Mouse (Mus musculus): ENCODE results near the gene Tmtc2. TPM values are rescaled to one million over a fixed set of nuclear protein-coding genes. Genes with fewer than 3 reads are reported as not detected.

Gene Tmtc2
- polyA plus RNA-seq, 1 experiment, result 0.01 TPM

DNA sequence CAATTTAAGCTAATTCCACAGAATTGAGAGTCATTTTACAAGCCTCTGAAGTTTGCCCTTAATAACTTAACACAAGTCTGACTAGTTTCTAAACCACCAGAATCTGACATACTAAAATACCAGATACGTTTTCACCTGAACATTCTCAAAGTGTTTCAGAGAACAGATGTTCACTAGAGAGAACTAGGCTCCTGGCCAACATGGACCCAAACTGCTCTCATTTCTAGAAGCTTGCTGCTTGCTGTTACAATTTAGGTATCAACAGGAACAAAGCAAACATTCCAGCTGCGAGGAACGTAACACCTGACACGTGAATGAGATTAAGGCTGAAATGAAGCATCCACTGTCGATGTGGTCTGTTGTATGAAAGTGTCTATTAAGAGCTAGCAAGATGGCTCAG is 16.7 kb downstream of the Tmtc2 start:
- Histone ChIP-seq H3K4me3 (replicated peaks) (no peak overlapping the region), H3K4me1 (ENCODE audit: control insufficient read depth) (no peaks in the 10 kb centered on the region), H3K27me3 (ENCODE audit: control insufficient read depth) (no peaks in the 10 kb centered on the region), H3K36me3 (ENCODE audit: control insufficient read depth) (no peaks in the 10 kb centered on the region), H3K9me3 (ENCODE audit: control insufficient read depth, low read length) (no peaks in the 10 kb centered on the region)
- TF ChIP-seq GATA1 (IDR thresholded peaks at IDR 0.05; ENCODE audit: low read length) (no peak), TAL1 (IDR thresholded peaks at IDR 0.05; ENCODE audit: low read length) (no peak)

DNA sequence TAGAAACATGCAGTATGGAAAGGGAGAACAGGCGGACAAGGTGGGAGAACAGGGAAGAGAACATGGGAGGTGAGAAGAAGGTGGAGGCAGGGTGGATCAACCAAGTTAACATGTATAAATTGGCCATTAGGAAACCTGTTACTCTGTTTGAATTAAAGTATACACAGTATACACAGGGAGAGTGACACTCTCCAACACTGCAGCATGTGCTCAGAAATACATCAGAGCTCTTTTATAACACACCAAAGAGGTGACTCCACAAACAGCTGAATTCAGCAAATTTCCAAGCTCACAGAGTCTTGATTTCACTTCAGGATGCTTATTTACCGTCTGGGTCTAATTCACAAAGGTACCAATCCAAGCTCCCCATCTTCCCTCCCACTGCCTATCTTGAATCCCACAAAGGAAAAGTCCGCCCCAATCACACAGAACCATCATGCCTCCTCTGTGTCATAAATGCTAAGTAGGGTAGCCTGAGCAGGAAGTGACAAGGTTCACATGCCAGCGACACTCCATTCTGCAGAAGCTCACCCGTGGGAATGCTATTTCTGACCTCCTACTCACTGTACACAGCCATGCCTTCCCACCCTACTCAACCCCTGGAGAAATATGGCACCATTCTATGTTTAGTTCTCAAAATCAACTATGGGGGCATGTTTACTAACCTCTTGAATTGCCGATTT is 17.2 kb downstream of the Tmtc2 start:
- H3K4me3 ChIP-seq (replicated peaks), result no peak overlapping the region
- no peaks in the 10 kb centered on the region for H3K27me3 ChIP-seq (ENCODE audit: control insufficient read depth)
- no peaks in the 10 kb centered on the region for H3K36me3 ChIP-seq (ENCODE audit: control insufficient read depth)
- no peak for TF ChIP-seq GATA1 (IDR thresholded peaks at IDR 0.05; ENCODE audit: low read length)
- no peaks in the 10 kb centered on the region for H3K4me1 ChIP-seq (ENCODE audit: control insufficient read depth)
- H3K9me3 ChIP-seq (ENCODE audit: control insufficient read depth, low read length), result no peaks in the 10 kb centered on the region

DNA sequence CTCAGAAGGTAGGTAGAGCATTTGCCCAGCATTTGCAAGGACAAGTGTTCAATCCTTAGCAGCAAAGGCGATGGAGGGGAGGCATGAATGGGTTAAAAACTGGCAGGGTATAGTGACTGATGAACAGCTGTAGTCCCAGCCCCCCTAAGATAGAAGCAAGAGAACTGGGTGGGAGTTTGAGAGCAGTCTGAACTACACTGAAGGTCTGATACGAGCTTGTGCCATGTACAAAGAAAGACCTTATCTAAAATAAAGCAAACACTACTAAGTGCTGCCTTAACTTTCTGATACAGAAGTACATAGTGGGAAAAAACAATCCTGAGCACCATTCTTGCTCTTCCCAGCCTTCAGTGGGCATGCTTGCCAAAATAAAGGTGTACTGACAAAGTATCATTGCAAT is 20.1 kb downstream of the Tmtc2 start:
- no peaks in the 10 kb centered on the region for H3K36me3 ChIP-seq (ENCODE audit: control insufficient read depth)
- no peaks in the 10 kb centered on the region for H3K4me1 ChIP-seq (ENCODE audit: control insufficient read depth)
- H3K9me3 ChIP-seq (ENCODE audit: control insufficient read depth, low read length), result no peaks in the 10 kb centered on the region
- TF ChIP-seq TAL1 (IDR thresholded peaks at IDR 0.05; ENCODE audit: low read length), result no peak
- TF ChIP-seq GATA1 (IDR thresholded peaks at IDR 0.05; ENCODE audit: low read length), result no peak
- no peak overlapping the region for H3K4me3 ChIP-seq (replicated peaks)
- no peaks in the 10 kb centered on the region for H3K27me3 ChIP-seq (ENCODE audit: control insufficient read depth)

DNA sequence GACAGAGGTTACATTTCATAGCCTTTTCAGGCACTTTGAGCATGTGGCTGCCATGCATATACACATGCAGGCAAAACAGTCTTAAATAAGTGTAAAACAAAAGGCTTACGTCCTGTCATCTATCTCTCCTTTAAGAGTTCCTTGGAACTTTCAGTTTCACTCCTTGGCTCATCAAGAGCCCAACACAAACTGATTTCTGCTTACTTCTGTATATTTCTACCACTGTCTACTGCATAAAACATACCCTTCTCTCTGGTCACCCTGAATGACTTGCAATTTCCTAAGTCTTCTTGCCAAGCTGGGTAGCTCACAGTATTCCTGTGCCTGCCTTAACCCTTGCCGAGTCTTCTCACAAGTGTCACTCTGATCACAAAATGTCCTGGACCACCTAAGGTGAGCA is 26.2 kb downstream of the Tmtc2 start:
- no peaks in the 10 kb centered on the region for H3K9me3 ChIP-seq (ENCODE audit: control insufficient read depth, low read length)
- H3K27me3 ChIP-seq (ENCODE audit: control insufficient read depth), result no peaks in the 10 kb centered on the region
- H3K4me3 ChIP-seq (replicated peaks), result no peak overlapping the region
- no peak for TF ChIP-seq TAL1 (IDR thresholded peaks at IDR 0.05; ENCODE audit: low read length)
- TF ChIP-seq GATA1 (IDR thresholded peaks at IDR 0.05; ENCODE audit: low read length), result no peak
- no peaks in the 10 kb centered on the region for H3K4me1 ChIP-seq (ENCODE audit: control insufficient read depth)
- no peaks in the 10 kb centered on the region for H3K36me3 ChIP-seq (ENCODE audit: control insufficient read depth)

DNA sequence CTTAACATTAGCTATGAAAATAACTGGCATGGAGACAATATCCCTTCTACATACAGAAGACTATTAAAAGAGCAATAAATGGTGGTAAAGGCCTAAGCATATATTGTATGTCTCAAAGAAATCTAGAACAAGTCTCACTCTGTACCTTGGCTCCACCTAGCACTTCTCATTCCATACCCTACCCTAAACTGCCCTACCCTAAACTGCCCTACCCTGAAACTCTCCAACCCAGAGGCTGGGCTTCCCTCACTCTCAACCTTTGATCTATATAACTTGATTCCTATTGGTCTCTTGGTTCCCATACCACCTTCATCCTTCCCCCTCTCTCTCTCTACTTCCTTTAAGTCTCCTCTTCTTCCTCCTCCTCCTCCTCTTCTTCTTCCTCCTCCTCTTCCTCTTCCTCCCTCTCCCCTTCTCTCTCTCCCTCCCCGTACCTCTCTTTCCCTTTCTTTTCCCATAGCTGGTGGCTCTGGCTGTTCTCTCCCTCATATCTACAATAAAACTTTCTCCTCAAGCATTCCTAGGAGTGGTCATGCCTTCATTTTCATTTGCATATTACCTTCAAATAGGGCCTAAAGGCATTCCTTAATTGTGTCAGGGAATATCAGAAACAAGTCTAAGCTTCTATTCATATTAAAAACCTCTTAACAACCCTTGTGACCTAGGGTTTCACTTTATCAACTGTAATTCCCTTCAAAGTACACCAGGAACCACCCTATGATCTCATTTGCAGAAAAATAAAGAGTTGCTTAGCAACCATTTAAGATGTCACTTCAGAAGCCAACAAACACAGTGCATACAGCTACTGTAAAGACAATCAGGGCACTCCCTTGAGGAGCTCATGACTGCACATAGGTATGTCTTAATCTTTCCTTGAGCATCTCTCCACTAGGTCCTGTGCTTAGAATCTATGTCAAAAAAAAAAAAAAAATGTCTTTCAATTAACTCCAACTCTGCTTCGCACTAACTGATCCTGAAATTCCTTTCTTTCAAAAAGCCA is 29.9 kb downstream of the Tmtc2 start:
- no peak for TF ChIP-seq TAL1 (IDR thresholded peaks at IDR 0.05; ENCODE audit: low read length)
- TF ChIP-seq GATA1 (IDR thresholded peaks at IDR 0.05; ENCODE audit: low read length), result no peak
- Histone ChIP-seq H3K4me3 (replicated peaks) (no peak overlapping the region), H3K9me3 (ENCODE audit: control insufficient read depth, low read length) (no peaks in the 10 kb centered on the region), H3K36me3 (ENCODE audit: control insufficient read depth) (no peaks in the 10 kb centered on the region), H3K4me1 (ENCODE audit: control insufficient read depth) (no peaks in the 10 kb centered on the region), H3K27me3 (ENCODE audit: control insufficient read depth) (no peaks in the 10 kb centered on the region)

DNA sequence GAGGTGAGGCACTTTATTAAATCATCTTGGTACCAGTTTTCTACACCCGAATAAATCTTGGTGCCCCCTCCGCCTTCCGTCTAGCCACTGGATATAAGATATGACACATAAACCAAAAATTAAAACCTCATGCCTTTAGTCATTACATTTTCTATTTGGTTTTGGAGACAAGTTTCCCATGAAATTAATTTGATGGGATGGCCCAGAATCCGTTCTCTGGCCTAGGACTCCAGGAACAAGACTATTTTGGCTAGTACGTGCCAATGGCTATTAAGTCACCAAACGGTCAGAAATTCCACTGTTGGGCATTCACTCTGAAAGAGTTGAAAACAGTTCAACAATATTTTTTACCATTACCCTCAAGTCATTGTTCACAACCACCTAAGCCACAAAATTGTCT is 32.2 kb downstream of the Tmtc2 start:
- Histone ChIP-seq H3K27me3 (ENCODE audit: control insufficient read depth) (no peaks in the 10 kb centered on the region), H3K4me3 (replicated peaks) (no peak overlapping the region), H3K9me3 (ENCODE audit: control insufficient read depth, low read length) (no peaks in the 10 kb centered on the region), H3K36me3 (ENCODE audit: control insufficient read depth) (no peaks in the 10 kb centered on the region), H3K4me1 (ENCODE audit: control insufficient read depth) (no peaks in the 10 kb centered on the region)
- TF ChIP-seq GATA1 (IDR thresholded peaks at IDR 0.05; ENCODE audit: low read length) (no peak), TAL1 (IDR thresholded peaks at IDR 0.05; ENCODE audit: low read length) (no peak)

DNA sequence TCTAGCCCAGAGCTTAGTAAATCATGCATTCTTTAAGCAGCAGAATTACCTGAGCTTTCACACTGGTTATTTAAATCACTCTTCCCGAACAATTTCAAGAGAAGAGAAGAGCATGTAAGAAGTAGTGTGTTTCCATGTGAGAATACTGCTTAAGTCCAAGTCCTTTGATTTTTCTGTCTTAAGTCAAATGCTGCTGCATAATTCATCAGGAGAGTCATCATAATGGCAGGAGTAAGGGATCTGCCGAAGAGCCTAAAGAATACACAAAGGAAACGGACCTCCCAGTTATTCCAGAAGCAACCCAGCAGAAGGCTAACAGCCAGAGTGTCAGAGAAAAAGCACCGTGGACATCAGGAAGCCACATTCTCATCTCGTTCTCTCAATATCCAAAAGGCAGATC is 34.6 kb downstream of the Tmtc2 start:
- Histone ChIP-seq H3K4me1 (ENCODE audit: control insufficient read depth) (no peaks in the 10 kb centered on the region), H3K36me3 (ENCODE audit: control insufficient read depth) (no peaks in the 10 kb centered on the region), H3K27me3 (ENCODE audit: control insufficient read depth) (no peaks in the 10 kb centered on the region), H3K9me3 (ENCODE audit: control insufficient read depth, low read length) (no peaks in the 10 kb centered on the region), H3K4me3 (replicated peaks) (no peak overlapping the region)
- TF ChIP-seq GATA1 (IDR thresholded peaks at IDR 0.05; ENCODE audit: low read length) (no peak), TAL1 (IDR thresholded peaks at IDR 0.05; ENCODE audit: low read length) (no peak)

DNA sequence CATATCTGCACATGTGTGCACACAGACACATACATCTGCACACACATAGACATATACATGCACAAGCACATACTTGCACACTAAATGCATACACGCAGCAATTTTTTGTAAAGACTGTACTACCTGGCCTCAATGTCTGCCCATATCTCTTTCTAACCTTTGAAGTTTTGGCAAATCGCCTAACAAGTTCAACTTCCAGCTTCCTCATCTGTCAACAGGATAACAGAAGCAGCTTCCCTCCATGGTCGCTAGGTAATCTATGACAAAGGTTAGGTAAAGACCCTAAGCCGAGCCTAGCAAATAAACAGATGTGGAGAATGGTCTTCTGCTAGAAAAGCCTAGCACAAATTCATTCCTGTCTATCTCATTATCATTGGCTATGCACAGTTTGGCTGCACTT is 37.3 kb downstream of the Tmtc2 start:
- H3K4me1 ChIP-seq (ENCODE audit: control insufficient read depth), result no peaks in the 10 kb centered on the region
- no peak overlapping the region for H3K4me3 ChIP-seq (replicated peaks)
- H3K36me3 ChIP-seq (ENCODE audit: control insufficient read depth), result no peaks in the 10 kb centered on the region
- no peaks in the 10 kb centered on the region for H3K9me3 ChIP-seq (ENCODE audit: control insufficient read depth, low read length)
- TF ChIP-seq TAL1 (IDR thresholded peaks at IDR 0.05; ENCODE audit: low read length), result no peak
- TF ChIP-seq GATA1 (IDR thresholded peaks at IDR 0.05; ENCODE audit: low read length), result no peak
- H3K27me3 ChIP-seq (ENCODE audit: control insufficient read depth), result no peaks in the 10 kb centered on the region

DNA sequence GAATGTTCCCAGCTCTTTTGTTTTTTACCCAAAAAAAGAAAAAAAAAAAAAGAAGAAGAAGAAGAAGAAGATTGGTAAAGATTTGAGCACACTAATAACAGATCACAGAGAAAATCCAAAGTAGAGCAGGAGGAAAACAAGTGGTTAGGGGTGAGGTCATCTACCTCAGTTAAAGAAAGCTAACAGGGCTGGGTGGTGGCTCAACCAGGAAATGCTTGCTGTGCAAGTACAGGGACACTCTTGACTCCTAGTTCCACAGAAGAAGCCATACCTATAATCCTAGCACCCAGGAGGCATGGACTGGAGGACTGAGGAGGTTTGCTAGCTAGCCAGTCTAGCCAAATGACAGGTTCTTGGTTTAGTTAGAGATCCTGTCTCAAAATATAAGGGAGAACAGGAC is 38.4 kb downstream of the Tmtc2 start:
- Histone ChIP-seq H3K4me1 (ENCODE audit: control insufficient read depth) (no peaks in the 10 kb centered on the region), H3K36me3 (ENCODE audit: control insufficient read depth) (no peaks in the 10 kb centered on the region)
- TF ChIP-seq TAL1 (IDR thresholded peaks at IDR 0.05; ENCODE audit: low read length) (no peak), GATA1 (IDR thresholded peaks at IDR 0.05; ENCODE audit: low read length) (no peak)

More for the DNA sequence above, 38.4 kb downstream of the Tmtc2 start:
- H3K27me3 ChIP-seq (ENCODE audit: control insufficient read depth), result no peaks in the 10 kb centered on the region
- no peaks in the 10 kb centered on the region for H3K9me3 ChIP-seq (ENCODE audit: control insufficient read depth, low read length)
- H3K4me3 ChIP-seq (replicated peaks), result no peak overlapping the region
